Mouse (Mus musculus): Measurements from ENCODE around the gene Rdh16. TPM values are rescaled to one million over a fixed set of nuclear protein-coding genes. Genes with fewer than 3 reads are reported as not detected.
"Not testable (repeated sequence)": the region's sequence is repeated elsewhere in the genome, so short reads cannot be mapped to it uniquely, and the experiment has no call there.

Gene Rdh16
- polyA plus RNA-seq, 1 experiment from 2014 or later, result not detected

GRCm38 (mm10) chr10:127845945-127846344, 45.0 kb downstream of the Rdh16 start:
- not testable (repeated sequence) for H3K27me3 ChIP-seq (ENCODE audit: insufficient read depth, poor library complexity, severe bottlenecking); H3K4me1 ChIP-seq (replicated peaks); H3K36me3 ChIP-seq; DNase-seq (ENCODE audit: low spot score); H3K4me3 ChIP-seq; H3K27ac ChIP-seq; H3K9me3 ChIP-seq
- 95% methylated on average over 5 of the region's 5 CpGs for WGBS

- 89% methylated on average over 1 of the region's 1 CpGs for WGBS
- Histone ChIP-seq H3K27me3 (ENCODE audit: insufficient read depth, poor library complexity, severe bottlenecking) (no peaks in the 10 kb centered on the region), H3K36me3 (no peaks in the 10 kb centered on the region), H3K4me3 (no peak overlapping the region), H3K9me3 (no peaks in the 10 kb centered on the region), H3K27ac (no peak overlapping the region), H3K4me1 (replicated peaks) (no peaks in the 10 kb centered on the region)
- DNase-seq (ENCODE audit: low spot score), result no peak
Measured at GRCm38 (mm10) chr10:127848089-127848488, 47.1 kb downstream of the Rdh16 start.

DNA sequence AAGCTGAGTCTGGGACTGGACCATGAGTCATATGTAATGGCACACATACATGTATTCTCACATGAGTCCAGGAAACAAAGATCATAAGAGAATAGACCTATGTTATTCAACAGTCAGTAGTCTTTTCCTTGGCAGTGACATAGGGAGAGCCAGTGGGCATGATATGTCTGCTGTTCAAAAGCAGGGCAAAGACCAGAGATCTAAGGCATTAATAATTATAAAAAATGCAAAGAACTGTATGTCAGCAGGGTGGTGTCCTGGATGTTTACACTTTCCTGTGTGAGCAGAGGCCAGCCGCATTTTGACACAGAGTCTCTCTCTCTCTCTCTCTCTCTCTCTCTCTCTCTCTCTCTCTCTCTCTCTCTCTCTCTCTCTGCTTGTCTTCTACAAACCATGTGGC, 48.7 kb downstream of the Rdh16 start, which contains the start of gene Rdh19:
Rdh19 (plus strand) TSS at position 301 of the 400 bp plus-strand sequence.
- no peak within 1 kb of the TSS for H3K27ac ChIP-seq
- no peaks in the 10 kb centered on the region for H3K9me3 ChIP-seq
- no peaks in the 10 kb centered on the region for H3K36me3 ChIP-seq
- 90% methylated on average over 1 of the region's 1 CpGs for WGBS
- H3K4me3 ChIP-seq, result no peak within 1 kb of the TSS
- no peaks in the 10 kb centered on the region for H3K27me3 ChIP-seq (ENCODE audit: insufficient read depth, poor library complexity, severe bottlenecking)
- DNase-seq (ENCODE audit: low spot score), result no peak
- H3K4me1 ChIP-seq (replicated peaks), result no peaks in the 10 kb centered on the region

DNA sequence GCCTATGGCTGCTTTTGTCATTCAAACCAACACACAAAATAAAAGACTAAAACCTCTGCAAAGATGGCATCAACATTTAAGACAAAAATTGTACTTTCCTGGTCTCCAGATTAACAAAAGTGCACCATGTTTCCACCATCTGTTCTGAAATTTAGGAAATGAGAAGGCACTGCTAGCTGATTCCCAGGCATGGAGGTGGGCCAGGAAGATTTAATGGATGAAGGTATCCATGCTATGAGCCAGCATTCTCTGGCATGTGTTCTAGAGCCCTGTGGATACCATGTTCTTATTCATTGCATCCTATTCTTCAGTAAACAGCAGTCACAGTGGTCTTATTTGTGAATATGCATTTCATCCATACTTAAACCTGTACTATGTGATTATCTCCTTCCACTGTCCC, 55.4 kb downstream of the Rdh16 start:
- no peak for DNase-seq (ENCODE audit: low spot score)
- H3K4me3 ChIP-seq, result no peak overlapping the region
- no peaks in the 10 kb centered on the region for H3K9me3 ChIP-seq
- H3K4me1 ChIP-seq (replicated peaks), result no peaks in the 10 kb centered on the region
- no peak overlapping the region for H3K27ac ChIP-seq
- H3K27me3 ChIP-seq (ENCODE audit: insufficient read depth, poor library complexity, severe bottlenecking), result no peaks in the 10 kb centered on the region
- H3K36me3 ChIP-seq, result no peaks in the 10 kb centered on the region

- Histone ChIP-seq H3K36me3 (no peaks in the 10 kb centered on the region), H3K4me1 (replicated peaks) (no peaks in the 10 kb centered on the region), H3K4me3 (no peak overlapping the region), H3K27me3 (ENCODE audit: insufficient read depth, poor library complexity, severe bottlenecking) (no peaks in the 10 kb centered on the region), H3K9me3 (peaks cover 2% of the 10 kb centered on the region; the same call in 1 of the 2 replicates), H3K27ac (no peak overlapping the region)
- no peak for DNase-seq (ENCODE audit: low spot score)
Measured at GRCm38 (mm10) chr10:127864931-127865330, 64.0 kb downstream of the Rdh16 start.

GRCm38 (mm10) chr10:127866232-127866631, 65.3 kb downstream of the Rdh16 start, which contains the start of gene Rdh16f2:
Gene Rdh16f2, plus strand, starts transcription at chr10:127866474.
- WGBS, result 80% methylated on average over 3 of the region's 3 CpGs

DNA sequence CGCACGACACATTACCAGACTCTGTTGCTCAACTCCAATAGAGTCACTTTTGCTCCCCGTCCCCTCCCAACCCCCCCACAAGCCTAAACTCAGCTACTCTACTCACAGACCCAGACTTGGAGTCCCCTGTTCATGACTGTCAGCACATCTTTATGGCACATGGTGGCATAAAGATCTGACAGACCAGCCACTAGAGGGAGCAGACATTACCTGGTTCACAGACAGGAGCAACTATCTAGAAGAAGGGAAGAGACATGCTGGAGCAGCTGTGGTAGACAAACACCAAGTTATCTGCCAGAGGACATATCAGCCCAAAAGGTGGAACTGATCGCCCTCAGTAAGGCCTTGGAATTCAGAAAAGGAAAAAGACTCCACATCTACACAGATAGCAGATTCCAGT, 71.5 kb downstream of the Rdh16 start:
- Histone ChIP-seq H3K4me3 (no peak overlapping the region), H3K4me1 (replicated peaks) (no peaks in the 10 kb centered on the region), H3K36me3 (no peaks in the 10 kb centered on the region), H3K27me3 (ENCODE audit: insufficient read depth, poor library complexity, severe bottlenecking) (no peaks in the 10 kb centered on the region), H3K27ac (no peak overlapping the region), H3K9me3 (peaks cover 9% of the 10 kb centered on the region; the same call in 1 of the 2 replicates)
- 78% methylated on average over 4 of the region's 4 CpGs for WGBS
- no peak for DNase-seq (ENCODE audit: low spot score)

More at GRCm38 (mm10) chr10:127866232-127866631, 65.3 kb downstream of the Rdh16 start, which contains the start of gene Rdh16f2:
- H3K9me3 ChIP-seq, result peaks cover 9% of the 10 kb centered on the region; the same call in 1 of the 2 replicates
- H3K36me3 ChIP-seq, result no peaks in the 10 kb centered on the region
- H3K4me1 ChIP-seq (replicated peaks), result no peaks in the 10 kb centered on the region
- no peak for DNase-seq (ENCODE audit: low spot score)
- H3K4me3 ChIP-seq, result no peak within 1 kb of the TSS
- H3K27ac ChIP-seq, result no peak within 1 kb of the TSS
- no peaks in the 10 kb centered on the region for H3K27me3 ChIP-seq (ENCODE audit: insufficient read depth, poor library complexity, severe bottlenecking)

DNA sequence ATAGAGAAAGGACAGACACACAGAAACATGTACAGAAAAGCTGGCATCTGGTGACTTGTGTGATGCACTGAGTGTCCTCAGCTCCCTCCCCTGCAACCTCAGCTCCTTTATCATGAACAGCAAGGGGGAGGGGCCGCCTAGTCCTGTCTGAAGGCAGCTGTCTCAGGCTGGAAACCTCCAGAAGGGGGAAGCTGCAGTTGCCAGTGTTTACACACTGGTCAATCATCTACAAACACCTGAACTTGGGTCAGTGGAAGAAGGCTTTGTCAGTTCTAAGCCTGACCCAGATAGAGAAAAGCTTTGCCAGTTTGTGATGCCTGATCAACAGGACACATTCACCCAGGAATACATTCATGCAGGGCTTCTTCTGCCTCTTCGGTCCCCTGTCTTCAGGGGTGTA, 76.7 kb downstream of the Rdh16 start:
- no peak overlapping the region for H3K27ac ChIP-seq
- no peaks in the 10 kb centered on the region for H3K27me3 ChIP-seq (ENCODE audit: insufficient read depth, poor library complexity, severe bottlenecking)
- WGBS, result 60% methylated on average over 2 of the region's 2 CpGs
- H3K9me3 ChIP-seq, result no peaks in the 10 kb centered on the region
- no peak overlapping the region for H3K4me3 ChIP-seq
- H3K36me3 ChIP-seq, result no peaks in the 10 kb centered on the region
- H3K4me1 ChIP-seq (replicated peaks), result no peaks in the 10 kb centered on the region
- no peak for DNase-seq (ENCODE audit: low spot score)

- no peaks in the 10 kb centered on the region for H3K9me3 ChIP-seq
- DNase-seq (ENCODE audit: low spot score), result no peak
- no peaks in the 10 kb centered on the region for H3K4me1 ChIP-seq (replicated peaks)
- H3K36me3 ChIP-seq, result no peaks in the 10 kb centered on the region
- H3K27ac ChIP-seq, result no peak overlapping the region
- WGBS, result 78% methylated on average over 3 of the region's 3 CpGs
- no peaks in the 10 kb centered on the region for H3K27me3 ChIP-seq (ENCODE audit: insufficient read depth, poor library complexity, severe bottlenecking)
- no peak overlapping the region for H3K4me3 ChIP-seq
Measured at GRCm38 (mm10) chr10:127878262-127879057, 77.5 kb downstream of the Rdh16 start.

DNA sequence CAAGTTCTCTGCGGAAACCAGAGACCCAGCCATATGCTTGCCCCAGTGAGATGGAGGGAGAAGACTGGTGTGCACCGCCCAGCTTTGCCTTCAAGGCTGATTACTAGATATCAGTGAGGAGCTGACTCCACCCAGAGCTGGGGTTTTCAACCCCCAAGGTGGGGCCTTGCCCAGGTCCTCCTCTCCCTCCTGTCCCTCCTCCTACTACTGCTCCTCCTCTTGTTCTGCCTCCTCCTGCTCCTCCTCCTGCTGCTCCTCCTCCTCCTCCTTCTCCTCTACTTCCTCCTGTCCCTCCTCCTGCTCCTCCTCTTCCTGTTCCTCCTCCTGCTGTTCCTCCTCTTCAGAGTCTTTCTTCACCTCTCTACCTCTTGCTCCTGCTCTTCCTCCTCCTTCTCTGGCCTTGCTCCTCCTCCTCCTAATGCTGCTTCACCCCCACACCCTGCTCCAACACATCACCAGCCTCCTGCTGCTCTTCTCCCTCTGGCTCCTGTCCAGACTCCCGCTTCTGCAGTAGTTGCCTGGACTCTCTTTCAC, 78.3 kb downstream of the Rdh16 start:
- Histone ChIP-seq H3K36me3 (no peaks in the 10 kb centered on the region), H3K4me1 (replicated peaks) (no peaks in the 10 kb centered on the region), H3K4me3 (no peak overlapping the region), H3K9me3 (no peaks in the 10 kb centered on the region), H3K27me3 (ENCODE audit: insufficient read depth, poor library complexity, severe bottlenecking) (no peaks in the 10 kb centered on the region), H3K27ac (no peak overlapping the region)
- DNase-seq (ENCODE audit: low spot score), result no peak
- WGBS, result 86% methylated on average over 3 of the region's 3 CpGs

DNA sequence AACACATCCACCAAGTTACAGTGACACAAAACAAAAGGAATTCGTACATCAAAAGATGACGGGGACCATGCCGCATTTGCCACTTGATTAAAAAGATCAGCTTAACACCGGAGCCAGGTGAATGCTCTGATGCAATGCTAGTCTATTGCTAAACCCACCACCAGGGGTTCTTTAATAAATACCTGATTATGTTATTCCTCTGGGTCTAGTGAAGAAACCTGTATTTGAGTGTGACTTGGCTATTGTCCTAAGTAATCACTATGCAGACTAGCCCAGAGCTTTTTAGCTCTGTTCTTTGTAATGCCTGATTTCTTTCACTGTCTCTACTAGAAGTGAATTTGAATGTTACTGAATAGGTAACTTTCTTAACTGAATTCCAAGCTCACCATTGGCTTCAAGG, 80.1 kb downstream of the Rdh16 start:
- WGBS, result 88% methylated on average over 4 of the region's 4 CpGs
- Histone ChIP-seq H3K4me1 (replicated peaks) (no peaks in the 10 kb centered on the region), H3K27ac (no peak overlapping the region), H3K36me3 (no peaks in the 10 kb centered on the region), H3K27me3 (ENCODE audit: insufficient read depth, poor library complexity, severe bottlenecking) (no peaks in the 10 kb centered on the region), H3K9me3 (no peaks in the 10 kb centered on the region), H3K4me3 (no peak overlapping the region)
- no peak for DNase-seq (ENCODE audit: low spot score)

DNA sequence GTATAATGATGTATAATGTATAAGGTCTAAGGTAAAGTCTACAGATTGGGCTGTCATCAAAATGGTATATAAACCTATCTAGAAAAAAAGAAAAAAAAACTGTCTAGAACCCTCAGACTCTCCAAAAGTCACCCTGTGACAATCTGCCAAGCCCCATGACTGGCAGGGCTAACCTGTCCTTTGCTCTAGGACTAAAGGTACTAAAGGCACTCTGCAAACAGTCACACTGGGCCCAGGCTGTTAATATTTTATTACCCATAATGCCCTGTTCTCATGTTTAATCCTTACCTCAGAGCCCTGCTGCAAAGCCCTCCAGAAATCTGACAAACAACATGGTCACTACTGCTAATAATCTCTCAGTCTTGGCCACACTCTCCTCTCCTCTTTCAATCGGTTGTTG, 85.6 kb downstream of the Rdh16 start:
- H3K4me3 ChIP-seq, result no peak overlapping the region
- H3K36me3 ChIP-seq, result no peaks in the 10 kb centered on the region
- 78% methylated on average over 1 of the region's 1 CpGs for WGBS
- no peaks in the 10 kb centered on the region for H3K27me3 ChIP-seq (ENCODE audit: insufficient read depth, poor library complexity, severe bottlenecking)
- no peak for DNase-seq (ENCODE audit: low spot score)
- H3K4me1 ChIP-seq (replicated peaks), result peaks cover 5% of the 10 kb centered on the region; the same call in 1 of the 2 replicates
- no peaks in the 10 kb centered on the region for H3K9me3 ChIP-seq
- H3K27ac ChIP-seq, result no peak overlapping the region

DNA sequence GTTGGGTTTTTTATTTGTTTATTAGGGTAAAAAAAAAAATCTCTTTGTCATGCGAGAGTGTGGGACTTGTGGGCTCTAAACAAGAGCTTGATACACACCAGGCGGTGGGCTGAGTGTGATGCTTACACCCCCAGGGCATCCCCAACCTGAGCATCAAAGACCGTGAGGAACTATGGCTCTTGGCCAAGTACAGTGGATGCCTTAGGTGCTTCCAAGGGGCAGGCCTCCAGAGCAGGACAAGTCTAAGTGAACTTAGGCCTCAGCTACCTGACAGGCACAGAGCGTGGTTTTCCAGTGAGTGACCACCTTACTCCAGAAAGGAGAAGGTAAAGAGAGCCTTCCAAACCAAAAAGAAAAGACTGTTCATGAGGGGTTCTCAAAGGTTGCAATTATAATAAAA, 86.0 kb downstream of the Rdh16 start:
- no peak for DNase-seq (ENCODE audit: low spot score)
- H3K4me3 ChIP-seq, result no peak overlapping the region
- H3K36me3 ChIP-seq, result no peaks in the 10 kb centered on the region
- H3K4me1 ChIP-seq (replicated peaks), result peaks cover 5% of the 10 kb centered on the region; the same call in 1 of the 2 replicates
- H3K27me3 ChIP-seq (ENCODE audit: insufficient read depth, poor library complexity, severe bottlenecking), result no peaks in the 10 kb centered on the region
- WGBS, result 86% methylated on average over 4 of the region's 4 CpGs
- no peaks in the 10 kb centered on the region for H3K9me3 ChIP-seq
- H3K27ac ChIP-seq, result no peak overlapping the region

Measured in hindbrain, embryonic 10.5 days (tissue).